ENCODE assay signal across 17 mouse cellular contexts in genomic region chr4:55882541-55882940, GRCm38 (mm10).
"Had no signal": no experiment of that assay in that cellular context is flagged by ENCODE, and none has a peak within 500 bp of the region (broad histone marks: within the 10 kb centered on the region; RNA-seq: fewer than 3 reads in every experiment).

No protein-coding gene starts in this region.

- DNase-seq: gastrocnemius, adult 2 months; gastrocnemius, postnatal 14 days; gastrocnemius, postnatal 36 days; heart, adult 18-20 months; heart, postnatal 10 days; heart, postnatal 4 days; kidney, adult 18-20 months; kidney, adult 8-10 months; kidney, postnatal 10 days; kidney, postnatal 25 days; kidney, postnatal 4 days; liver; liver, embryonic 13.5 days had no signal

- ATAC-seq: hindbrain, embryonic 16.5 days; inflammation-experienced regulatory T-cells, adult 6 months; intestine, embryonic 15.5 days; intestine, postnatal 0 days had no signal
